Mouse (Mus musculus): ENCODE measurements at regions not wholly inside any gene's neighbourhood (a gene's known extent, or its start where the extent isn't known, plus 50 kb on each side); places are given as distances from the start of the nearest gene placed in this dataset.

GRCm38 (mm10) chr12:68718946-68719345 is 440.0 kb downstream of the Rps29 start:
- no peak overlapping the region for H3K4me3 ChIP-seq (replicated peaks in 1 of 3; ENCODE audit: low read depth in 2 of 3, low read length in 2 of 3, poor library complexity in 1 of 3)
- dilution Hi-C loops (cut with MboI; ENCODE audit: extremely low pct_ligation_motif_present, extremely low pct_unique_long_range_greater_than_20kb, low sequenced_read_pairs) (no loop called here), in situ Hi-C loops (cut with MboI; ENCODE audit: low pct_ligation_motif_present, low pct_unique_long_range_greater_than_20kb, low sequenced_read_pairs) (no loop called here)
- H3K4me1 ChIP-seq (ENCODE audit: control insufficient read depth in 1 of 2, insufficient read depth in 2 of 2), result no peaks in the 10 kb centered on the region
- no peak overlapping the region for H3K4me2 ChIP-seq (ENCODE audit: insufficient read depth, low read depth, poor library complexity, severe bottlenecking)
- no peak overlapping the region for H3K9ac ChIP-seq (ENCODE audit: insufficient read depth, low read depth)
- H3K9me3 ChIP-seq (replicated peaks; ENCODE audit: low read length), result no peaks in the 10 kb centered on the region
- no peak for DNase-seq (ENCODE audit: extremely low read depth)
- no peaks in the 10 kb centered on the region for H3K27me3 ChIP-seq (replicated peaks)
- no peak for TF ChIP-seq CHD1 (IDR thresholded peaks at IDR 0.05; ENCODE audit: low read depth, low read length)
- TF ChIP-seq MEF2A (IDR thresholded peaks at IDR 0.05; ENCODE audit: borderline replicate concordance, low read depth, low read length), result no peak
- TF ChIP-seq E2F4 (IDR thresholded peaks at IDR 0.05; ENCODE audit: insufficient replicate concordance, low read depth, low read length), result no peak
- no peak for TF ChIP-seq NRF1 (IDR thresholded peaks at IDR 0.05; ENCODE audit: low read depth, low read length)
- TF ChIP-seq JUND (conservative IDR thresholded peaks at IDR 0.05; ENCODE audit: low read depth, low read length), result no peak
- no peak for TF ChIP-seq RAD21 (IDR thresholded peaks at IDR 0.05; ENCODE audit: low read depth, low read length)
- no peak for TF ChIP-seq HCFC1 (IDR thresholded peaks at IDR 0.05; ENCODE audit: low read depth, low read length)
- no peak for TF ChIP-seq MAX (IDR thresholded peaks at IDR 0.05; ENCODE audit: low read length)
- TF ChIP-seq USF2 (conservative IDR thresholded peaks at IDR 0.05; ENCODE audit: low read depth, low read length), result no peak
- TF ChIP-seq NELFE (IDR thresholded peaks at IDR 0.05; ENCODE audit: low read depth, low read length), result no peak
- no peak for TF ChIP-seq RCOR1 (conservative IDR thresholded peaks at IDR 0.05; ENCODE audit: low read depth, low read length)
- TF ChIP-seq SMC3 (IDR thresholded peaks at IDR 0.05; ENCODE audit: low read depth, low read length), result no peak
- no peak for TF ChIP-seq MAFK (IDR thresholded peaks at IDR 0.05; ENCODE audit: insufficient replicate concordance, low read length)
- no peak for TF ChIP-seq CHD2 (IDR thresholded peaks at IDR 0.05; ENCODE audit: low read length)
- no peak for TF ChIP-seq ZMIZ1 (IDR thresholded peaks at IDR 0.05; ENCODE audit: low read depth, low read length)
- TF ChIP-seq USF1 (IDR thresholded peaks at IDR 0.05; ENCODE audit: low read depth, low read length), result no peak
- TF ChIP-seq POLR2AphosphoS2 (IDR thresholded peaks at IDR 0.05; ENCODE audit: low read depth, low read length), result no peak
- no peak overlapping the region for H3K27ac ChIP-seq (ENCODE audit: insufficient read depth, low read depth)
- H3K79me2 ChIP-seq (replicated peaks; ENCODE audit: control insufficient read depth, extremely low read depth, insufficient read depth, poor library complexity, severe bottlenecking), result no peaks in the 10 kb centered on the region
- no peaks in the 10 kb centered on the region for H3K36me3 ChIP-seq (replicated peaks in 1 of 2; ENCODE audit: control insufficient read depth in 1 of 2, insufficient read depth in 1 of 2, low read length in 1 of 2)

GRCm38 (mm10) chr12:68694275-68695267 is 464.4 kb downstream of the Rps29 start:
- H3K4me2 ChIP-seq (ENCODE audit: insufficient read depth, low read depth, poor library complexity, severe bottlenecking), result no peak overlapping the region
- no peaks in the 10 kb centered on the region for H3K27me3 ChIP-seq (replicated peaks)
- H3K9ac ChIP-seq (ENCODE audit: insufficient read depth, low read depth), result no peak overlapping the region
- in situ Hi-C loops (cut with MboI; ENCODE audit: low pct_ligation_motif_present, low pct_unique_long_range_greater_than_20kb, low sequenced_read_pairs) (no loop called here), dilution Hi-C loops (cut with MboI; ENCODE audit: extremely low pct_ligation_motif_present, extremely low pct_unique_long_range_greater_than_20kb, low sequenced_read_pairs) (no loop called here)
- DNase-seq (ENCODE audit: extremely low read depth), result no peak
- H3K36me3 ChIP-seq (replicated peaks in 1 of 2; ENCODE audit: control insufficient read depth in 1 of 2, insufficient read depth in 1 of 2, low read length in 1 of 2), result no peaks in the 10 kb centered on the region
- no peak overlapping the region for H3K27ac ChIP-seq (ENCODE audit: insufficient read depth, low read depth)
- H3K79me2 ChIP-seq (replicated peaks; ENCODE audit: control insufficient read depth, extremely low read depth, insufficient read depth, poor library complexity, severe bottlenecking), result no peaks in the 10 kb centered on the region
- no peaks in the 10 kb centered on the region for H3K4me1 ChIP-seq (ENCODE audit: control insufficient read depth in 1 of 2, insufficient read depth in 2 of 2)
- TF ChIP-seq MAZ (IDR thresholded peaks at IDR 0.05; ENCODE audit: low read depth, low read length) (no peak), MAFK (IDR thresholded peaks at IDR 0.05; ENCODE audit: insufficient replicate concordance, low read length) (no peak), CTCF (conservative IDR thresholded peaks at IDR 0.05 in 1 of 2, IDR thresholded peaks at IDR 0.05 in 1 of 2; ENCODE audit: low read depth in 2 of 2, low read length in 2 of 2) (no peak), NELFE (IDR thresholded peaks at IDR 0.05; ENCODE audit: low read depth, low read length) (no peak), USF2 (conservative IDR thresholded peaks at IDR 0.05; ENCODE audit: low read depth, low read length) (no peak), MXI1 (IDR thresholded peaks at IDR 0.05; ENCODE audit: low read depth, low read length) (no peak), SMC3 (IDR thresholded peaks at IDR 0.05; ENCODE audit: low read depth, low read length) (no peak), NRF1 (IDR thresholded peaks at IDR 0.05; ENCODE audit: low read depth, low read length) (no peak), IRF4 (IDR thresholded peaks at IDR 0.05; ENCODE audit: low read depth, low read length) (no peak), HCFC1 (IDR thresholded peaks at IDR 0.05; ENCODE audit: low read depth, low read length) (no peak), CHD2 (IDR thresholded peaks at IDR 0.05; ENCODE audit: low read length) (no peak), EP300 (IDR thresholded peaks at IDR 0.05; ENCODE audit: low read length) (no peak), ZMIZ1 (IDR thresholded peaks at IDR 0.05; ENCODE audit: low read depth, low read length) (no peak), PAX5 (IDR thresholded peaks at IDR 0.05; ENCODE audit: low read length) (no peak), ZC3H11A (IDR thresholded peaks at IDR 0.05; ENCODE audit: low read depth, low read length) (no peak), RAD21 (IDR thresholded peaks at IDR 0.05; ENCODE audit: low read depth, low read length) (no peak), USF1 (IDR thresholded peaks at IDR 0.05; ENCODE audit: low read depth, low read length) (no peak), SIN3A (IDR thresholded peaks at IDR 0.05; ENCODE audit: low read length) (no peak), POLR2A (IDR thresholded peaks at IDR 0.05; ENCODE audit: low read depth, low read length) (no peak), JUND (conservative IDR thresholded peaks at IDR 0.05; ENCODE audit: low read depth, low read length) (no peak)
- no peak overlapping the region for H3K4me3 ChIP-seq (replicated peaks in 1 of 3; ENCODE audit: low read depth in 2 of 3, low read length in 2 of 3, poor library complexity in 1 of 3)
- H3K9me3 ChIP-seq (replicated peaks; ENCODE audit: low read length), result no peaks in the 10 kb centered on the region
